Mouse (Mus musculus): ENCODE data around the gene Zfp948. TPM values are rescaled to one million over a fixed set of nuclear protein-coding genes. Genes with fewer than 3 reads are reported as not detected.
A peak's percentile ranks its signal among the peaks of the same experiment; 100 is the strongest.

Gene Zfp948
- 13.9 and 14.5 TPM in 2 replicates for polyA plus RNA-seq (2016; fragmentation: Nextera tagmentation; extraction: Ambion mirVana)

- no peaks in the 10 kb centered on the region for H3K27me3 ChIP-seq (ENCODE audit: poor library complexity, severe bottlenecking)
- peak within 1 kb of the TSS; percentile 90 for H3K27ac ChIP-seq
- H3K9me3 ChIP-seq = no peaks in the 10 kb centered on the region
- H3K4me1 ChIP-seq = peaks cover 9% of the 10 kb centered on the region
- 2% methylated on average over 29 of the region's 29 CpGs for WGBS
- peak within 1 kb of the TSS; percentile 67 for H3K4me3 ChIP-seq
- DNase-seq (ENCODE audit: extremely low spot score, low spot score) = peak; percentile 77
- peaks cover 2% of the 10 kb centered on the region for H3K36me3 ChIP-seq (replicated peaks)
These were observed at the start of gene Zfp948 for GRCm38 (mm10) chr17:21566728-21567349. Gene Zfp948, plus strand, starts transcription at chr17:21567008.

- H3K27ac ChIP-seq = peak overlapping the region; percentile 91
- 46% methylated on average over 4 of the region's 4 CpGs for WGBS
These were observed 49.6 kb upstream of the Zfp948 start for GRCm38 (mm10) chr17:21517130-21517671.

GRCm38 (mm10) chr17:21526270-21526669, 40.5 kb upstream of the Zfp948 start:
- Histone ChIP-seq H3K27ac (no peak overlapping the region), H3K36me3 (replicated peaks) (no peaks in the 10 kb centered on the region), H3K9me3 (no peaks in the 10 kb centered on the region), H3K27me3 (ENCODE audit: poor library complexity, severe bottlenecking) (no peaks in the 10 kb centered on the region), H3K4me3 (no peak overlapping the region), H3K4me1 (peaks cover 3% of the 10 kb centered on the region; the same call in 1 of the 2 replicates)
- no peak for DNase-seq (ENCODE audit: extremely low spot score, low spot score)

More at GRCm38 (mm10) chr17:21517130-21517671, 49.6 kb upstream of the Zfp948 start:
- H3K4me3 ChIP-seq = peak overlapping the region; percentile 60
- DNase-seq (ENCODE audit: extremely low spot score, low spot score) = no peak
- H3K9me3 ChIP-seq = no peaks in the 10 kb centered on the region
- H3K27me3 ChIP-seq (ENCODE audit: poor library complexity, severe bottlenecking) = no peaks in the 10 kb centered on the region
- H3K4me1 ChIP-seq = peaks cover 18% of the 10 kb centered on the region
- no peaks in the 10 kb centered on the region for H3K36me3 ChIP-seq (replicated peaks)

- Histone ChIP-seq H3K36me3 (replicated peaks) (no peaks in the 10 kb centered on the region), H3K9me3 (0 out of 2 replicates have a peak, but pooled peaks cover 3% of the 10 kb centered on the region), H3K27me3 (ENCODE audit: poor library complexity, severe bottlenecking) (no peaks in the 10 kb centered on the region), H3K4me3 (no peak overlapping the region), H3K27ac (no peak overlapping the region), H3K4me1 (peaks cover 31% of the 10 kb centered on the region)
- 71% methylated on average over 5 of the region's 5 CpGs for WGBS
- no peak for DNase-seq (ENCODE audit: extremely low spot score, low spot score)
These were observed 36.0 kb upstream of the Zfp948 start for GRCm38 (mm10) chr17:21530645-21531330.

- no peak for DNase-seq (ENCODE audit: extremely low spot score, low spot score)
- H3K4me3 ChIP-seq = peak overlapping the region; percentile 81
- no peaks in the 10 kb centered on the region for H3K27me3 ChIP-seq (ENCODE audit: poor library complexity, severe bottlenecking)
- no peaks in the 10 kb centered on the region for H3K36me3 ChIP-seq (replicated peaks)
- H3K27ac ChIP-seq = peak overlapping the region; percentile 97
- H3K4me1 ChIP-seq = peaks cover 34% of the 10 kb centered on the region
- H3K9me3 ChIP-seq = 0 out of 2 replicates have a peak, but pooled peaks cover 3% of the 10 kb centered on the region
- WGBS = 78% methylated on average over 5 of the region's 5 CpGs
These were observed 35.2 kb upstream of the Zfp948 start for GRCm38 (mm10) chr17:21531621-21532020.

- Histone ChIP-seq H3K4me1 (peaks cover 34% of the 10 kb centered on the region), H3K9me3 (0 out of 2 replicates have a peak, but pooled peaks cover 3% of the 10 kb centered on the region), H3K27me3 (ENCODE audit: poor library complexity, severe bottlenecking) (no peaks in the 10 kb centered on the region), H3K36me3 (replicated peaks) (no peaks in the 10 kb centered on the region), H3K4me3 (peak overlapping the region; percentile 81), H3K27ac (peak overlapping the region; percentile 97)
- peak; percentile 70 for DNase-seq (ENCODE audit: extremely low spot score, low spot score)
- under 1% methylated on average over 54 of the region's 54 CpGs for WGBS
These were observed 34.5 kb upstream of the Zfp948 start for GRCm38 (mm10) chr17:21532101-21532951.

- H3K27ac ChIP-seq = no peak overlapping the region
- 90% methylated on average over 1 of the region's 1 CpGs for WGBS
These were observed 32.8 kb upstream of the Zfp948 start for GRCm38 (mm10) chr17:21533961-21534360.

GRCm38 (mm10) chr17:21534460-21535095, 32.2 kb upstream of the Zfp948 start:
- H3K36me3 ChIP-seq (replicated peaks) = no peaks in the 10 kb centered on the region
- WGBS = 25% methylated on average over 4 of the region's 4 CpGs
- peak; percentile 14 for DNase-seq (ENCODE audit: extremely low spot score, low spot score)
- no peak overlapping the region; the same call in 1 of the 2 replicates for H3K27ac ChIP-seq
- H3K4me1 ChIP-seq = peaks cover 34% of the 10 kb centered on the region
- H3K27me3 ChIP-seq (ENCODE audit: poor library complexity, severe bottlenecking) = no peaks in the 10 kb centered on the region
- H3K4me3 ChIP-seq = no peak overlapping the region
- 0 out of 2 replicates have a peak, but pooled peaks cover 3% of the 10 kb centered on the region for H3K9me3 ChIP-seq

More at GRCm38 (mm10) chr17:21533961-21534360, 32.8 kb upstream of the Zfp948 start:
- Histone ChIP-seq H3K9me3 (0 out of 2 replicates have a peak, but pooled peaks cover 3% of the 10 kb centered on the region), H3K36me3 (replicated peaks) (no peaks in the 10 kb centered on the region), H3K4me3 (no peak overlapping the region), H3K4me1 (peaks cover 34% of the 10 kb centered on the region), H3K27me3 (ENCODE audit: poor library complexity, severe bottlenecking) (no peaks in the 10 kb centered on the region)
- DNase-seq (ENCODE audit: extremely low spot score, low spot score) = no peak

- peak; percentile 39 for DNase-seq (ENCODE audit: extremely low spot score, low spot score)
- WGBS = 4% methylated on average over 21 of the region's 21 CpGs
These were observed 31.5 kb upstream of the Zfp948 start, which contains the start of gene Zfp52 for GRCm38 (mm10) chr17:21535096-21536001. Gene Zfp52, plus strand, starts transcription at chr17:21535539.

GRCm38 (mm10) chr17:21536096-21536495, 30.7 kb upstream of the Zfp948 start:
- H3K27ac ChIP-seq = no peak overlapping the region
- peak overlapping the region; percentile 59 for H3K4me3 ChIP-seq
- H3K9me3 ChIP-seq = 0 out of 2 replicates have a peak, but pooled peaks cover 3% of the 10 kb centered on the region
- H3K36me3 ChIP-seq (replicated peaks) = no peaks in the 10 kb centered on the region
- no peak for DNase-seq (ENCODE audit: extremely low spot score, low spot score)
- 44% methylated on average over 7 of the region's 7 CpGs for WGBS
- peaks cover 32% of the 10 kb centered on the region for H3K4me1 ChIP-seq
- H3K27me3 ChIP-seq (ENCODE audit: poor library complexity, severe bottlenecking) = no peaks in the 10 kb centered on the region

More at GRCm38 (mm10) chr17:21535096-21536001, 31.5 kb upstream of the Zfp948 start, which contains the start of gene Zfp52:
- peaks cover 34% of the 10 kb centered on the region for H3K4me1 ChIP-seq
- no peaks in the 10 kb centered on the region for H3K27me3 ChIP-seq (ENCODE audit: poor library complexity, severe bottlenecking)
- H3K9me3 ChIP-seq = 0 out of 2 replicates have a peak, but pooled peaks cover 3% of the 10 kb centered on the region
- no peaks in the 10 kb centered on the region for H3K36me3 ChIP-seq (replicated peaks)
- peak within 1 kb of the TSS; percentile 75 for H3K27ac ChIP-seq
- H3K4me3 ChIP-seq = peak within 1 kb of the TSS; percentile 59

GRCm38 (mm10) chr17:21536676-21537075, 30.1 kb upstream of the Zfp948 start:
- Histone ChIP-seq H3K27me3 (ENCODE audit: poor library complexity, severe bottlenecking) (no peaks in the 10 kb centered on the region), H3K36me3 (replicated peaks) (no peaks in the 10 kb centered on the region), H3K27ac (no peak overlapping the region), H3K4me1 (peaks cover 28% of the 10 kb centered on the region), H3K4me3 (no peak overlapping the region), H3K9me3 (0 out of 2 replicates have a peak, but pooled peaks cover 3% of the 10 kb centered on the region)
- no peak for DNase-seq (ENCODE audit: extremely low spot score, low spot score)
- 71% methylated on average over 2 of the region's 2 CpGs for WGBS

Measured in forebrain, embryonic 10.5 days (tissue).